Mouse (Mus musculus) right cerebral cortex, adult 18-20 months (tissue): ENCODE measurements around the gene Zfp661.
"Not testable (repeated sequence)": the region's sequence is repeated elsewhere in the genome, so short reads cannot be mapped to it uniquely, and the experiment has no call there.

ENCODE experiments used
- DNase-seq: peaks from one replicate; pipeline ENCODE4 v3.0.0; 2022; ENCODE audit warnings: mixed read lengths

The Zfp661 gene

DNA sequence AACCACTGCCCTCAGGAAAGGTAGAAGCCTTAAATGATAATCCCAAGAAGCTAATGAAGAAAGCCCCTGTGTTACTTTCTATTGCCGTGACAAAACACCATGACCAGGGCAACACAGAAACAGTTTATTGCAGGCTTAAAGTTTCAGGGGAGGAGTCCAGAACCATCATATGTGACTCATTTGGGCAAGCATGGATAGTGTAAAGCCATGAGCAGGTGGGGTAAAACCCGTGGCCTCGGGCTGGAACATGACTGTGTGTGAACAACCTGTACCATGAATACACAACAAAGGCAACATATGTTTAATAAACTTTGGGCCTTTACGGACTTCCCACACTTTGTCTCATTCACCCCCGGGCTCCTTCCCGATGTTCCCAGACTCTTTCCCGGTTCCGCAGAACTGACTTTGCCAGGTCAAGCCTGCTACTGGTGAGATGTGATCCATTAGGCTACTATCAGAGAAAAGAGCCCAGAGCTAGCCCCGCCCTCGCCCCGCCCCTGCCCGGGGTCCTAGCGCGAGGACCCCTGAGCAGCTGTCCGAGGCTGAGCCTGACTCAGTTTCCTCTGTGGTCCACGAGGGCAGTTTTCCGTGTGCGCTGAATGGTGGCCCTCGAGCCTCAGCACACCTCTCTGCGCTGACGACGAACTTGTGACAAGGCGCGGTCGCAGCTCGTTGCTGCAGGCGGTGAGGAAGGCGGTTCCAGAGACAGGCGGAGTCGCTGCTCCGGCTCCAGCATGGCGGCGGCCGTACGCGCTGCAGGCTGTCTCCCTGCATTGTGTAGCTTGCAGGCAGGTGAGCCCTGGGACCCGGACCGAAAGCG is at the start of gene Zfp661, which contains the start of gene Mrps5:
Gene Zfp661 (minus strand): TSS at position 401 of the 820 bp plus-strand sequence.
Gene Mrps5 (plus strand): TSS at position 529 of the 820 bp plus-strand sequence.
- peak; percentile 81 for DNase-seq

DNA sequence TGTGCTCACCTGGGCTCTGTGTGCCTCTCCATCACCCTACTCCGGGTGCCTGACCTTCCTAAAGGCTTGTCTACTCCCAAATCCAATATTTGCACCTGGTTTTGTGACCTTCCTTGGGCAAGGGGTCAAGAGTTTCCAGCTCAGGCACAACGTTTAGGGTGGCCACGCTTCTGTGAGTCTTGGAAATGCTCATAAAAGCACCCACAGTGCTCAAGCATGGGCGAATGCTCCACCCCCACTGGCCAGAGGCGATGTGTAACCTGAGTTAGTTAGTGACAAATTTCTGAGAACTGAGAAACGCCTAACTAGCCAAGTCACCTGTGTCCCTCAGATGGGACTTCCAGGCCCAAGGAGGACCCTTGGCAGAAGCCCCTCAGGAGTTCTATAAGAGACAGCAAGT is 48.7 kb upstream of the Zfp661 start:
- DNase-seq, result no peak

DNA sequence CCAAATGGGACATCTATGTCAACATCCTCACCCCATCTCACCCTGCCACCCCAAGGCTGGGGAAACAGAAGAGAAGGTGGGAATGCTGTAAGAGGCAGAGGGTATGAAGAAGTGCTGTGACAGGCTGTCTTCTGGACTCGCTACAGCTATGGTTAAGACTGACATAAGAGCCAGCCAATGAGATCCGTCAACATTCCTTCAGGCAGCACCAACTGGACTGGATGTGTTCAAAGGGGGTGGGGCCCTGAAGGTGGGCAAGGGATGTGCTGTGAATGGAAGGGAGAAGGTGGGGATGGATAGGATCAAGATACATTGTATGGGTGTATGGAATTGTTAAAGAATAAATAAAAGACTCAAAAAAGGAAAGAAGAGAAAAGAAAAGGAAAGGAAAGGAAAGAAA is 45.7 kb upstream of the Zfp661 start:
- no peak for DNase-seq

DNA sequence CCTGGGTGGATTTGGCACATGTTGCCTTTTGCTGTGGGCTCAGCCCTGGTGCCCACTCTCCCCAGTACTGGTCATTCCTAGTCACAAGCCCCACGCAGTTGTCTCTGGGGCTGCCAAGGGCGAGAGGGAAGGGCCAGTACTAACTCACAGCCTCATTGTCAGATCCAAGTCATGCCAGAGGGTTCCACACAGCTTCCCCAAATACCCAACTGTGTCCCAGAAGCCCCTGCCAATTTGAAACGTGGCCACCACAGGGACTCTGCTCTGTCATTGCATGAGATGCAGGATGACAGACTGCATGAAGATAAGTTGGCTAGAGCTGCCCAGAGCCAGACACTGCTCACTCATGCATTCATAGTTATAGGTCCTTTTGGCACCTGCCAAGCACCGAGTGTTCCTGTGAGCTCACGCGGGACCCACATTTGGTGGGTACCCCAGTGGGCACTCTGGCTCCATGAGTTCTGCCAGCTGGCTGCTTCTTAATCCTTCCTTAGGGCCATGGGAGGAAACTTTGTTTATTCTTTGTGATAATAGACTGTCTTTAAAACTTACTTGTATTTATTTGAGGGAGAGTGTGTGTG is 41.2 kb upstream of the Zfp661 start:
- DNase-seq, result no peak

DNA sequence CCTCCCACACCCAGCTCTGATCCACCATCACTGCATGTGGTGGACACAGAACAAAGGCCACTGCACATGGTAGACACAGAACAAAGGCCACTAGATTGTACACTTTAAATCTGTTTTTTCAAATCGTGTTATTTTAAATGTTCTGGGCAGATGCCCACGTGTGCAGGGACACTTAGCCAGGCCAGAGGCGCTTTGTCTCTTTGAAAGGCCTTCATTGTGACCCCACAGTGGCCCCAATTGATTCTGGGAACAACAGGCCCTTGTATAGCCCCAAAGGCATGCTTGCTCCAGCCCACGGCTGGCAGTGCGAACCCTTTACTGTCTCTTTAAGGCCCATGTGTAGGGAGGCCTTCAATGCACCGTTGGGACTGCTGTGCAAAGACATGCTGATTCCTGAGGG is 40.5 kb upstream of the Zfp661 start:
- peak; percentile 39 for DNase-seq

DNA sequence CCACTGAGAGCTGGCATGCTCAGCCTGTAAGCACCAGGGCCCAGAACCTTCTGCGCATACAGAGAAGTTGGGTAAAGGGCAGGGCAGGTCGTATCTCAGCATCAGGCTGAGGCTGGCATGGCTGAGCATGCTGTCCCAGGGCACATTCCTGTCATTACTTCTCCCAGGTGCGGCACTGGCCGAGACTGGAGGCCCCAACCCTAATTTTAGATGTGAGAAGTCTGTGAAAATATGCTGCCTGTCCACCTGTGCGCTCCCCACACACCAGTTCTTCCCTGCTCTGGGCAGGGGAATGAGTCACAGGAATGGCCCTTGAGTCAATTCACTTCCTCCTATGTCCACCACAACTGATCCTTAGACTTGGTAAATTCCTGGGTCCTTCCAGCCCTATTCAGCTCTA is 38.8 kb upstream of the Zfp661 start:
- no peak for DNase-seq

DNA sequence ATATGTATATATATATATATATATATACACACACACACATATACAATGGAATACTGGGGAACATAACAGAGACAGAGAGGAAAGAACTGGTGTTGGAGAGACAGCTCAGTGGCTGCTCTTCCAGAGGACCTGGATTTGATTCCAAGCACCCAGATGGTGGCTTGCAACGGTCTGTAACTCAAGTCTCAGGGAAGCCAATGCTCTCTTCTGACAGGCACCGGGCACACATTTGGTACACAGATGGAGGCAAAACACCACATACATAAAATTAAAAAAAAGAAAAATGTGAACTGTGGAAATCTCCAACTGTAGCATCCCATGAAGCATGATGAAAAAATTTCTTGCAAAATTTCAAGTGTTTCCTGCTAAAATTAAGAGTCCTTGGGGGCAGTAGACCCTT is 37.9 kb upstream of the Zfp661 start:
- DNase-seq, result no peak

DNA sequence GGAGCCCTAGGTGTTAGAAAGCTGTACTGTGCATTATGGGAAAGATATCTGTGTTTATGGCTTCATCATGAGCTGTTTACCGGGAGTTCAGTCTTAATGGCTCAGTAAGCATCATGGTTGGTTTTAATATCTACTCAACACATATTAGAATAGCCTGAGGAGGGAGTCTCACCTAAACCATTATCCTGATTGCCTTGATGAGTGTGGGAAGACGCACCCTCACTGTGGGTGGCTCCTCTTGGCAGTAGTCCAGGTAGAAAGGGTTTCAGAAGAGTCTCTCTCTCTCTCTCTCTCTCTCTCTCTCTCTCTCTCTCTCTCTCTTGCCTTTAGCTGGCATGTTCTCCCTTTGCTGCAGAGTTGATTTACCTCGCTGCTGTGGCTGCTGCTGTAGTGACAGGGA is 35.2 kb upstream of the Zfp661 start:
- DNase-seq, result no peak

DNA sequence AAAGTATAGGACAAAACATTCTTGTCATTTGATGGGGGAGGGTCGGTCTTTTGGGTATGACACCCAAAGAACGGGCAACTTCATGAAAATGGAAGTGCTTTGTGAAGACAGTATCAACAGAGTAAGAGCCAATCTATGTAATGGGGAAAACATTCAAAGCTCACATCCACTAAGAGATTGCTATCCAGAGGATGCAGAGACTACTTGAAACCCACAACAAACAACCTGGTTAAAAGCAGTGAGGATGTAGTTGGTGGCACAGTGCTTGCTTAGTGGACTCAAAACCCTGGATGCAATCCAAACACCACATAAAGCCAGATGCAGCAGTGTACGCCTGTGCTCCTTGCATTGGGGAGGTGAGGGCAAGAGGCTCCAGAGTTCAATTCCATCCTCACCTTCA is 32.4 kb upstream of the Zfp661 start:
- no peak for DNase-seq

DNA sequence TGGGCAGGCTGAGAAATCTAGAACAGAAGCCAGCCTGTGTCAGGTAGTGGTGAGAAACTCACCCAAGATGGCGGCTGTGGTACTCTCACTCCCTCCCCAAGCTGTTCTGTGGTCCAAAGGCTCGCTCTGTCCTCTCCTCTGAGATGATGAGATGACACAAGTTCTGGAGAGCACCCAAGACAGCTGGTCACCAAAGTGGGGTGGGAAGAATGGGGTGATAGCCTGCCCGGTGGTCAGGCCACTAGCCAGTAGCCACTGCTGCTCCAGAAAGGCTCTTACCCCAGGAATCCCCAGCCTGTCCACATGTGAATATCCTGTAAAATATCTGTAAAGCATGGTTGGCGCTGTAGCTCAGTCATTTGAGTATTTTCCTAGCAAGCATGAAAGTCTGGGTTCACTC is 25.4 kb upstream of the Zfp661 start:
- peak; percentile 45 for DNase-seq

DNA sequence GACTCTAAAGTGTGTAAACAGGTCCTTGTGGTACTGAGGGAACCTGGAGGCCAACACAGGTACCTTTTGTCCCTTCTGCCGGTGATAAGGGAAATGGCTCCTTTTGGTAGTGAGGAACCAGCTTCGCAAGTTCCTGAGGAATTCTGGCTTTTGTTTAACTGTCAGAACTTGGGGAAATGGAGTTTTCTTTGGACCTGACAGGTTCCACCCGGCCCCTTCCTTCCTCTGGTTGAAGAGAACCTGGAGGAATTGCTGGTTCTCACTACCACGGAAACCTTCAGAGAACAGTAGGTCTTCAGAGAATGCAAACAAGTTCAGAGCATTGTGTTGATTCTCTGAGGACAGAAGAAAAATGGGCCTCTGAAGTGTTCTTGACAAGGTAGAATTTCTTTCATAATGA is 24.5 kb upstream of the Zfp661 start:
- DNase-seq, result no peak

DNA sequence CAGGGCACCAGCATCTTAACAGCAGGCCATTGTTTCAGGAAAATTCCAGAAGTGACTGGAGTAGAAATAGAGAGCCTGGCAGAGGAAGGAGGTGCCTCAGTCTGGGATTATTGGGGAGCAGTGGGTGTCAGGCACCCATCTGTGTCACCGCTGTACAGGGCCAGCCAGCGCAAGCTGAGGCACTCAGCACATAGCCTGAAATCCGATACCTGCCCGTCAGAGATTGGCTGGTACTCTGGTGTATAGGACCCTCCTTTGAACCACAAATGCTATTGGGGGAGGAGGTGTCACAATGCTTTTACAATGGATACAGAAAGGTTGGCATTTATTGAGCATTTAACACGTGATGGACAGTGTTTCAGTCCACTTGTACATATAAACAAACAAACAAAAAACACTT is 22.1 kb upstream of the Zfp661 start:
- DNase-seq, result no peak

DNA sequence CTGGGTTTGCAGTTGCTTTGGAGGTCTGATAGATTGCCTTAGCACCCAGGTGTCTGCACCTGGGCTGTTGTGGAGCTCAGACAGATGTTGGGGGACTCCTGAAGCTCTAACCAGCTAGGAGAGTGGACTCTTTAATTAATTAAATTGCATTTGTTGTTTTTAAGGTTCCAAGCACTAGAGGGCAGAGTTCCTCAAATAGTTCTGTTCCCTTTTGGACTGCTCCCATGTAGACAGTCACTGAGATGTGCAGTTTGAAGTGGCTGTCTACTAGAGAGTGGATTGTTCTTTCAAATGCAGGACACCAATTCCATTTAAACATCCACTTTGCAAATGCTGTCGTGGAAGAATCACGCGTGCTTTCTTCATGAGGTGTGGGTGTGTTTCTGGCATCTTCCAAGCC is 21.3 kb upstream of the Zfp661 start:
- no peak for DNase-seq

DNA sequence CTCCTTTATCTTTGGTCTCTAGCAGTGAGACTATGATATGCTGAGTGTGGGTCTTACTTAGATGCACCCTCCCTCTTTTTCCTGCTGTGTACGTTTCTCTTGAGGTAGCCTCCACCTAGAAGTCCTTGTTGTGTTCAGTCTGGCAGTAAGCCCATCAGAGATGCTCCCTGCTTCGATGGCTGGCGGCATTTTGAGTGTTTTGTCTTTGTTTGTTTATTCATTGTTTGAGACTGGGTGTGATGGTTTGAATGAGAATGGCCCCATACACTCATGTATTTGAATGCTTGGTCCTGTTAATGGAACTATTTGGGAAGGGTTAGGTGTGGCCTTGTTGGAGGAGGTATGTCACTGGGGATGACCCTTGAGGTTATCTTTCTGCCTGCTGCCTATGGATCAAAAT is 18.3 kb upstream of the Zfp661 start:
- no peak for DNase-seq

DNA sequence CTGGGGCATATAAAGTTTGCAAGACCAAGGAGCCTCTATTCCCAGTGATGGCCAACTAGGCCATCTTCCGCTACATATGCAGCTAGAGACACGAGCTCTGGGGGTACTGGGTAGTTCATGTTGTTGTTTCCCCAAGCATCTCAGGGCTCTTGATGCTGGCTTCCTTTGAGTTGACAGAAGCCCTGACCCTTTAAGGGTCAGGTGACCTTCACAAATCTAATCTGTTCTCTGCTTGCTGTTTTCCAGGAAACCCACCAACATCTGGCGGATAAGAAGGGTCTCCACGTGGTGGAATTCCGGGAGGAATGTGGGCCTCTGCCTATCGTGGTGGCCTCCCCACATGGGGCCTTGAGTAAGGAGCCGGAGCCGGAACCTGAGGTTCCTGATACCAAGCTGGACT is 16.5 kb upstream of the Zfp661 start:
- DNase-seq, result not testable (repeated sequence)

DNA sequence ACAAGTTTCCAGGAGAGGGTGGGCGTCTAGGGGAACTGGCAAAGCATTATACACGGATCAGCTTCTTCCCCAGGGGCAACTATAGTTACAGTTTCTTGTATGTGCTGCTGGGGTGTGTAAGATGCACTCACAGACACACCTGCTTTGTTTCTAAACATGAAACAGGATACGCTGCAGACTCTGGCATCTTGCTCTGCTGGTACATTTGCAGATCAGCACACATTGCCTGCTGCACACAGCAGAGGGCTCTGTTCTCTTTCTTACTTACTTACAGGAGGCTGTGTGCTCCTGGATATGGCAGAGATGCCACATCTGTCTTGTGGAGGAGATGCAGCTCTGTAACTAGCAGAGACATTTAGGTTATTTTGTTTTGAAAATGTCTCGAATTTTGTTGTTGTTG is 3.9 kb upstream of the Zfp661 start:
- DNase-seq, result no peak

DNA sequence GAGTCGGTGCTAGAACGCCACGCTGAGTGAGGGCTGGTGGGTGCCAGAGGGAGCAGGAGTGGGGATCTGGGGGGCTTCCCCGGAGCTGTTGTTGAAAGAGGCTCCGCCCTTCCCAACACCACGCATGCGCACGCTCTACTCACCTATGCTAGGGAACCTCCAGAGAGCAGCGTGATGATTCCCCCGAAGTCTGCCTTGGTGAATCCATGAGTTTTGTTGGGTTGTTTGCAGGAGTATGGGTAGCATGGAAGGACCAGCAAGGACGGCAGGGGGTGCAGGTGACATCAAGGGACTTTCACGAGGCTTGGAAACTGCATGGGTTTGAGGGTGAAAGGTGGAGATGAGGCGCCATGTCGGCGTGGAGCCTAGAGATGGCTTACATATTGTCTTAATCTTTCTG is 3.3 kb upstream of the Zfp661 start:
- no peak for DNase-seq

DNA sequence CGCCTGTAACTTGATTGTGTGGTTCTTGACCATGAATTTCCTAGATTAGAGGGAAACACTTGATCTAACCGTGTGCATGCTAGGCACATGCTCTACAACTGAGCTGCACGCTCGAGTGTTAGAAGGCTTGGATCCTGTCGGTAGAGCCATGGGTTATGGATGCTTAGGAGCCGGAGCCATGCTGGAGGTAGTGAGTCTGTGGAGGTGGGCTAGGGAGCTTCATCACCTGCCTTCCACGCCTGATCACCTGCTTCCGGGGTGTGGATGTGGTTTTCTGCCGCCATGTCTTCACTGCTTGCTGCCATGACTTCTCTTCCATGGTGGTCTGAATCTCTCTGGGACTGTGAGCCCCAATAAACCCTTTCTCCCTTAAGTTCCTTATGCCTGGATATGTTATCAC is 2.0 kb upstream of the Zfp661 start:
- DNase-seq, result no peak

DNA sequence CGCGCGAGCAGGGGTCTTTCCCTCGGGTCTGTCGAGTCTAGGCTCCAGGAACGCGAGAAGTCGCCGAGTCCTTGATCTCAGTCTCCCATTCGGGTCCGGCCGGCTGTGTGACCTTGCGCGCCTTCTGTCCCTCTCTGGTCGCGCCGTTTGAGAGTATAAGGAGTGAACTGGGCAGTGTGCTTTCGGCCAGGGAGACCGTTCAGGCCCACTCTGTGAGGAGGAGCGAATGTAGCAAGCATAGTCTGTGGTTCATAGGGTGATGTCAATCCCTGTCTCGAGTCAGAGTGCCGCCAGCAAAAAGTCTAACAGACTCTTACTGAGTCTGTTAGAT is 585 bp upstream of the Zfp661 start:
- no peak for DNase-seq

DNA sequence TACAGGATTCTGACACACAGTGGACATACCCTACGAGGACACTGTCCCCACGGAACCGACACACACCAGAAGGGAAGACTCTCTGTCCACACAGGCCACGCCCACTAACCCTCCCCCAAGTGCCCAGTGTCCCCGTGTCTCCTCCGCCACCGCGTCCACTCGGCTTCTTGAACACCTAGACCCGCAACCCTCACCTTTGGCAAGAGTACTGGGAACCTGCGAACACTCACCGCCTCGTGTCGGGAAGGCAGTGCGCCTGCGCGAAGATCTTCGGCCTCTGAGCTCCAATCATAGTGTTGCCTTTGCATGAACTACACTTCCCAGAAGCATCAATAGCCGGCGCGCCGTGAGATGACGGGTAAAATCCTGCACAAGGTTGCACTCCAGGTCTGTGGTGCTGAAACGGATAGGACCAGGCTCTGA is 2.4 kb downstream of the Zfp661 start:
- peak; percentile 97 for DNase-seq

DNA sequence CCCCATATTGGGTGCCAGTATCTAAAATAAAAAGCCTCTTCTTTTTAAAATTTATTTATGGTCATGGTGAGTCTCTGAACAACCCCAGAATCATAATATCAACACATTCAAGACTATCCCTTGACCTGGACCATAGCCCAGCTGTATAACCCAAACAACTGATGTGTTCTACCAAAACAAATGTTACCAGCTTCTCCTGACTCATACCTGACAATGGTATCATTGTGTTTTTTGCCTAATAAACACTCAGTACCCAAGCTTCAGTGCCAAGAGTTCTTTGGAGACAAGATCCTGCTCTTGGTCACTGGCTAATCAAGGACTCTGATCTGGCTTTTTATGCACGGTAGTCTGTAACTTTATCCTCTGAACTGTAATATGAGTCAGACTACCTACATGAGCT is 13.6 kb downstream of the Zfp661 start:
- no peak for DNase-seq

DNA sequence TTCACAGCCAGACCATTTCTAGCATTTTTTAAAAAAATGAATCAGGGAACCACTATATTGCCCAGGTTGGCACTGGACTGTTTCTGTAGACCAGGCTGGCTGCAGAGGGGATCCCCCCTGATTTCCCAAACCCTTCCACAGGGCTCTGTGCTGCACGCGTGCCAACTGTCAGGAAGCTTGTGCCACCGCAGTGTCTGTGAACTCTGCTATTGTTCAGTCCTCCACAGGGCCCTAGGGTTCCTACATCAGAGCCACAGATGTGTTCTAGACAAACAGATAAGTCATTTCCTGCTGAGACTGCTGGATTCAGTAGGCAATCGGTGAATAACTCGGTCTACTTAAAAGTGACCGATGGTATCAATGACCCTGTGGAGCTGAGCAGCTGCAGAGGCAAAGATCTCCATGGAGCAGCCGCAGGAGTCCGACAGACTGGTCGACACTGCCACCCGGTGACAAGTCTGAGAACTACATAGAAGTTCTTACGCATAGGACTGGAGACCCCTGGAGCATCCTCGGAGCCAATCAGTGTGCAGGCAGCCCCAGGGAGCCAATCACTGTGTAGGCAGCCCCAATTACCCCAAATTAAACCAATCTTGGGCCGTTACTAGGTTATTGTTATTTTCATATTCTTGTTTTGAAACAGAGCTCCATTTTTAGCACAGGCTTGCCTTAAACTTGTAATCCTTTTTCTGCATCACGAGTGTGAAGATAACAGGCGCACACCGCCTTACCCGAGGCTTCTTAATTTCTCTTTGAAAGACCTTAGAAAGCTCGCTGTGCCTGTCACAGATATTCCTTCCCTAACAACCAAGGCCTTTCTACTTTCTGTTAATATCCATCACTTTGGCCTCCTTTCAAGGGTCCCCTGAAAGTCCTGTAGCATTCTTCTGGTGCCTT is 27.6 kb downstream of the Zfp661 start:
- DNase-seq, result peak; percentile 93

DNA sequence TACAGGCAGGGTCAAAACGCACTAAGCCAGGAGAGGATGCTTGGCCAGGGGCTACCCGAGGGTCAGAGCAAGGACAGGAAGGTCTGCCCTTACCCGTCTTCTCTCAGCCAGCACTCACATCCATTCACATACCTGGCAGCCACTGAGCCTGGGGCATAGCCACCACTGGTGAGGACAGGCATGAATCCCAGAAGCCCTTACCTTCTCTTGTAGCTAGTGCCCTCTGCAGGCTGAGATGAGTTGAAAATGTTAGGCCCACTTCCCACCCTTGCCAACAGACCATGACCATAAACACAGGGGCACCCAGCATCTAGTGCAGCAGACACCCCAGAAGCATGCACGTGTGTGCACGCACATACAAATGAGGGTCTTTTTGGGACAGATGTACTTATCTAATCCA is 35.8 kb downstream of the Zfp661 start:
- peak; percentile 42 for DNase-seq

DNA sequence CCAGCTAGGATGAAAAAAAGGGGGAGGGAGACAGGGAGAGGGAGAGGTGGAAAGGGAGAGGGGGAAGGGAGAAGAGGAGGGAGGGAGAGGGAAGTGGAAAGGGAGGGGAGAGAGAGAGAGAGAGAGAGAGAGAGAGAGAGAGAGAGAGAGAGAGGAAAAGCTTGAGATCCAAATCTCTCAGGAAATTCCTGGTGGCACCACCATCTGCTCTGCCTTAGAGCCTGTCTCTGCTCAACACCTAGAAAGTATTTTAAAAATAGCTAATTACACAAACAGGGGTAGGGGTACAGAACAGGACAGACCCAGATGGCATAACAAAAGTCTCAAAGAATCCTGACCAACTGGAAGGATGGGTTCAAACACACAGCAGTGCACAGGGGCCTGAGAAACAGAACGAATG is 36.4 kb downstream of the Zfp661 start:
- no peak for DNase-seq
